Mouse (Mus musculus) stomach, postnatal 0 days (tissue): ENCODE results near the gene Megf11. TPM values are rescaled to one million over a fixed set of nuclear protein-coding genes. Genes with fewer than 3 reads are reported as not detected.
A peak's percentile ranks its signal among the peaks of the same experiment; 100 is the strongest.

Experiments
- ATAC-seq: fragments of 200-750 bp; cut with Nextera tagmentation; 2 replicates; pipeline ENCODE4 v1.8.0; 2017; ENCODE audit not compliant: low FRiP score, low TSS enrichment
- DNase-seq: peaks from one replicate; pipeline ENCODE4 v3.0.0-alpha.2; 2016; ENCODE audit warnings: low spot score
- H3K27ac ChIP-seq: fragments of 300-500 bp; sonication (generic); replicated peaks from 2 replicates; pipeline ENCODE4 v1.5.1; 2014; ENCODE audit warnings: mild to moderate bottlenecking, control low read depth
- H3K27me3 ChIP-seq: fragments of 300-500 bp; sonication (generic); 2 replicates; pipeline ENCODE4 v1.6.1; 2014; ENCODE audit warnings: low read length; ENCODE audit not compliant: control insufficient read depth, insufficient read depth
- H3K36me3 ChIP-seq: fragments of 300-500 bp; sonication (generic); 2 replicates; pipeline ENCODE4 v1.6.1; 2014; ENCODE audit warnings: low read length, mixed read lengths; ENCODE audit not compliant: control insufficient read depth, insufficient read depth
- H3K4me1 ChIP-seq: fragments of 300-500 bp; sonication (generic); replicated peaks from 2 replicates; pipeline ENCODE4 v1.6.1; 2014; ENCODE audit warnings: antibody characterized with exemption; ENCODE audit not compliant: control insufficient read depth, insufficient read depth
- H3K4me2 ChIP-seq: fragments of 300-500 bp; sonication (generic); replicated peaks from 2 replicates; pipeline ENCODE4 v1.6.1; 2014; ENCODE audit warnings: low read depth, mild to moderate bottlenecking, control low read depth, moderate library complexity
- H3K4me3 ChIP-seq: fragments of 300-500 bp; sonication (generic); 2 replicates; pipeline ENCODE4 v1.5.1; 2014; ENCODE audit warnings: low read depth, low read length, control low read depth
- H3K9ac ChIP-seq: fragments of 300-500 bp; sonication (generic); 2 replicates; pipeline ENCODE4 v1.6.1; 2014; ENCODE audit warnings: mild to moderate bottlenecking, low read length, control low read depth, mixed read lengths
- H3K9me3 ChIP-seq: fragments of 300-500 bp; sonication (generic); 2 replicates; pipeline ENCODE4 v1.6.1; 2016; ENCODE audit warnings: low read length; ENCODE audit not compliant: control insufficient read depth
- CTCF ChIP-seq: IDR thresholded peaks from 2 replicates; pipeline ENCODE4 v1.5.1; 2016; ENCODE audit warnings: antibody characterized with exemption, low read depth, mild to moderate bottlenecking, moderate library complexity
- EP300 ChIP-seq: optimal IDR thresholded peaks from 2 replicates; pipeline ENCODE3; 2016; ENCODE audit warnings: antibody characterized with exemption
- WGBS: fragments of 180-500 bp; shearing (Covaris S2); extraction: QIAGEN DNeasy Blood & Tissue Kit; methylation state at CpG from one replicate; pipeline ENCODE4 v1.1.7; 2014; 5-methylcytosine and 5-hydroxymethylcytosine counted together
- polyA plus RNA-seq: library from polyadenylated mRNA; unstranded; fragments of >200 nt; fragmentation: Nextera tagmentation; extraction: Ambion mirVana; gene quantifications from 2 replicates; pipeline ENCODE4 v1.2.1, GENCODE M21; 2015

The Megf11 gene
- polyA plus RNA-seq = 0.46 and 0.67 TPM in 2 replicates

DNA sequence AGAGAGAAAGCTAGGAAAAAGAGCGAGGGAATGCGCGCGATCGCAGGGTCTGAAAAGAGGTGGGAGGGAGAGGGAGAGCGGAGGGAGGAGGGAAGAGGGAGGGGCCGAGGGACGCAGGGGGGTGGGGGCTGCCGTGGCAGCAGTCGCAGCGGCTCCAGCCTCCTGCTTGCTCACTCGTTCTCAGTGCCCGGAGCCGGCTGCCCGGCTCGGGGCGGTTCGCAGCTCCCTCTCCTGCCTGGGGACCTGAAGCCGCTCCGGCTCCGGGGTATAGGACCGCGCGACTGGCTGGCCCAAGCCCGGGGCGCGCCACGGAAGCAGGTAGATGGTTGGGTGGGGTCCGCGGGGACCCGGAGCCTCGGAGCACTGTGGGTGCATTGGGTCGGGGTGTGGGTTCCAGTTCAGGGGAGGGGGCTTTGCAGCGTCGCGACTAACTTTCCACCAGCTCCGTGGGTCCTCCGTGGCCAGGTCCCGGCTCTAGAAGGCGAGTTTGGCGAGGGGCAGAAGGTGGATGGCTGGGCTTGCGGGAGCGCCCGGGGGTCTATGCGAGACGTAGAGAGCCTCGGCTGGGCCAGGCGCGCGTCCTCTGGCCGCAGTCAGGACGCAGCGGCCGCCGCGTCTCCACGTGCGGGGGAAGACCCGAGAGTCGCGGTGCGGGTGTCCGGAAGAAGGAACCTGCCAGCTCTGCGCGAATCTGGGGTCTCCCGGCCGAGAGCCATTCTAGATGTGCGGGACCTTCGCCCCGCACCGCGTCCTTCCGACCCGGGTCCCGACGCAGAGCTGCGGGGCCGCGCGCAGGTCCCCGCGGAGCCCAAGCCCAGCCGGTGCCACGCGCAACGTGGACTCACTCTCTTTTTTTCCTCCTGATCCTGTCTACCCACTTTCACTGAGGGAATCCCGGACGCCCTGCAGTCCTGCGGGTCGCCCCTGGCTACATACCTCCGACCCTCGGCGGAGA, at the start of gene Megf11:
Gene Megf11, plus strand, starts transcription at position 116 of the 955 bp plus-strand sequence.
- no peak for TF ChIP-seq EP300
- TF ChIP-seq CTCF = no peak
- peak within 1 kb of the TSS; percentile 47 for H3K4me3 ChIP-seq
- ATAC-seq (peak; percentile 49), DNase-seq (peak; percentile 52)
- peak within 1 kb of the TSS; percentile 51 for H3K9ac ChIP-seq
- 0 out of 2 replicates have a peak, but pooled peaks cover 2% of the 10 kb centered on the region for H3K4me1 ChIP-seq
- peaks cover 6% of the 10 kb centered on the region; the same call in 1 of the 2 replicates for H3K27me3 ChIP-seq
- no peaks in the 10 kb centered on the region for H3K36me3 ChIP-seq
- no peaks in the 10 kb centered on the region for H3K9me3 ChIP-seq
- H3K27ac ChIP-seq = no peak within 1 kb of the TSS
- WGBS = under 1% methylated on average over 86 of the region's 93 CpGs
- peak within 1 kb of the TSS; percentile 95 for H3K4me2 ChIP-seq

DNA sequence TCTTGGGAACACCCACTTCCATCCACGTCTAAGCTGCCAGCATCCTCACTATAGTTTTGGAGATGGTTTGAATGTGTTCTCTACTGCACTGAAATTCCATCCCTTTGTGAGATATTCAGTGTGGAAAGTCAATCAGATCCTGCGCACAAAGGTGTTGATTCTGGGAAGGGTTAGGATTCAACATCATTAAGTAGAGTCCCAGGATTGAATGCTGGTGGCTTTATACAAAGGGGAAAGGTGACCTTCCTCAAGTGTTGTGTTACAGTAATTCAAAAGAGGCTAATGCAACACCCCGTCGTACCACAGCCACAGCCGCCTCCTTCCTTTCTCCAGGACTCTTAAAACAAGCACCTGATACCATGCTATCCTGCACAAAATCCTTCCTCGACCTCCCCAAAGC, 49.6 kb upstream of the Megf11 start:
- Histone ChIP-seq H3K27me3 (no peaks in the 10 kb centered on the region), H3K4me1 (no peaks in the 10 kb centered on the region), H3K36me3 (no peaks in the 10 kb centered on the region), H3K4me3 (no peak overlapping the region), H3K4me2 (no peak overlapping the region), H3K9ac (no peak overlapping the region), H3K27ac (no peak overlapping the region), H3K9me3 (no peaks in the 10 kb centered on the region)
- ATAC-seq = no peak
- TF ChIP-seq EP300 (no peak), CTCF (no peak)
- 93% methylated on average over 6 of the region's 6 CpGs for WGBS
- DNase-seq = no peak

DNA sequence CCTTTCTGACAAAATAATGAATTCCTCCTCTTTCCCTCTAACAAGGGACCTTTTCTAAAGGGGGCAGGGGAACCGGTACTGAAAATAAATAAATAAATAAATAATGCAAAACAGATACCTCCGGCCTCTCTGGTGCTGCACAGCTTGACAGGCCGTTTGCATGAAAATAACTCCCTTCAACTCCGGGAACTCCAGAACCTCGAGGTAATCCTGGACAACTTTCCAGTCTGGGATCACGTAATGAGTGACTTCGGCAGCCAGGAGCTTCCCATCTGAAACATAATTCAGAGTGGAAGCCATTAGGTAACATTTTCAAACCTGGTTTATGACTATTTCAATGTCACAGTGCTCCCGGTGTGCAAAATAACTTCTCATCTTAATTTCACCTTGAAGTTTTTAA, 46.1 kb upstream of the Megf11 start:
- Histone ChIP-seq H3K4me1 (no peaks in the 10 kb centered on the region), H3K27me3 (no peaks in the 10 kb centered on the region), H3K9me3 (no peaks in the 10 kb centered on the region), H3K4me3 (no peak overlapping the region), H3K36me3 (no peaks in the 10 kb centered on the region), H3K9ac (no peak overlapping the region), H3K27ac (peak overlapping the region; percentile 100; the same call in 1 of the 2 replicates), H3K4me2 (peak overlapping the region; percentile 71)
- TF ChIP-seq CTCF = 0 out of 2 replicates have a peak, but pooled peaks have one; percentile 2
- TF ChIP-seq EP300 = no peak
- no peak for DNase-seq
- WGBS = 49% methylated on average over 8 of the region's 8 CpGs
- ATAC-seq = no peak

GRCm38 (mm10) chr9:64340351-64341253, 44.8 kb upstream of the Megf11 start:
- no peaks in the 10 kb centered on the region for H3K4me1 ChIP-seq
- no peak; the same call in 1 of the 2 replicates for TF ChIP-seq CTCF
- no peaks in the 10 kb centered on the region for H3K27me3 ChIP-seq
- H3K27ac ChIP-seq = peak overlapping the region; percentile 100
- peak overlapping the region; percentile 99 for H3K9ac ChIP-seq
- no peaks in the 10 kb centered on the region for H3K9me3 ChIP-seq
- no peaks in the 10 kb centered on the region for H3K36me3 ChIP-seq
- under 1% methylated on average over 78 of the region's 85 CpGs for WGBS
- peak overlapping the region; percentile 71 for H3K4me2 ChIP-seq
- peak overlapping the region; percentile 74 for H3K4me3 ChIP-seq
- peak; percentile 94 for ATAC-seq
- DNase-seq = peak; percentile 83

DNA sequence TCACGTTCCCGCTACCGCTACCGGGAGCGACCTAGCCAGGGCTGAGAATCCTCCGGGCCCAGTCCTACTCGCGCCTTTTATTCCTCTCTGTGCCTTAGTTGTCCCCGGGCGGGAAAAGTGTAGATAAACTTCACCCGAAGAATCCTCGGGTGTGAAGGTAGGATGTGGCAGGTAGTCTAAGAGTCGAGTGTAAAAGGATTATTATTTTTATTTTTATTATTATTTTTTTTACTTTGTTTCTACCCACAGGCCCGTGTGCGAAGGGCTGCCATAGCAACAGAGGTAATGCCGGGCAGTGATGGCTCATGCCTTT, 44.2 kb upstream of the Megf11 start, which contains the start of gene Dis3l:
Gene Dis3l, minus strand, starts transcription at position 35 of the 313 bp plus-strand sequence.
- DNase-seq (no peak), ATAC-seq (no peak)
- peak within 1 kb of the TSS; percentile 71 for H3K4me2 ChIP-seq
- no peaks in the 10 kb centered on the region for H3K9me3 ChIP-seq
- H3K4me3 ChIP-seq = peak within 1 kb of the TSS; percentile 74
- peak within 1 kb of the TSS; percentile 99 for H3K9ac ChIP-seq
- no peak for TF ChIP-seq CTCF
- TF ChIP-seq EP300 = no peak
- 6% methylated on average over 16 of the region's 16 CpGs for WGBS
- H3K4me1 ChIP-seq = no peaks in the 10 kb centered on the region
- no peaks in the 10 kb centered on the region for H3K36me3 ChIP-seq
- H3K27ac ChIP-seq = peak within 1 kb of the TSS; percentile 100
- H3K27me3 ChIP-seq = no peaks in the 10 kb centered on the region
